Mouse (Mus musculus) Patski (cell line): ENCODE data around the gene Gab1. TPM values are rescaled to one million over a fixed set of nuclear protein-coding genes. Genes with fewer than 3 reads are reported as not detected.
A peak's percentile ranks its signal among the peaks of the same experiment; 100 is the strongest.

Experiments
- ATAC-seq: fragments of 100-300 bp; one replicate; pipeline ENCODE4 v1.8.0; 2021
- CTCF ChIA-PET: fragments of 350-600 bp; sonication (Branson Sonifier 250); formaldehyde crosslinking; loops from one replicate; lab custom pipeline; 2022; ENCODE audit warnings: inconsistent platforms; lab: Charles Lee
- POLR2A ChIA-PET: fragments of 350-600 bp; sonication (Branson Sonifier 250); formaldehyde crosslinking; loops from one replicate; lab custom pipeline; 2022; ENCODE audit warnings: antibody characterized with exemption, inconsistent platforms; lab: Charles Lee
- DNase-seq: peaks from one replicate; pipeline ENCODE4 v3.0.0-alpha.2; 2011; ENCODE audit warnings: low read depth, low spot score
- H3K27me3 ChIP-seq: fragments of 371-371 bp; one replicate; pipeline ENCODE4 v1.5.1; 2021
- CTCF ChIP-seq: fragments of 100-300 bp; IDR thresholded peaks from one replicate; pipeline ENCODE4 v1.5.1; 2021
- in situ Hi-C: fragments of 300-500 bp; cut with MboI; formaldehyde crosslinking; loops from 3 replicates; pipeline ENCODE4 v1.11.1; 2018; ENCODE audit warnings: low pct_unique_long_range_greater_than_20kb, mixed read lengths
- polyA plus RNA-seq: library from polyadenylated mRNA; unstranded; gene quantifications from one replicate; pipeline ENCODE4 v1.2.3, GENCODE M21; 2021

Gene Gab1
- polyA plus RNA-seq, 1 experiment from 2014 or later, result 30.7 TPM

GRCm38 (mm10) chr8:80796070-80796469, 84.2 kb downstream of the Gab1 start:
- no peak for ATAC-seq
- POLR2A ChIA-PET, result interaction anchor here (0.6 to 1.3 kb wide), 3 partner anchors 15 to 36 kb away, joined by 3 to 5 read pairs (median 3); no protein-coding TSS in a partner anchor
- no peak for DNase-seq
- no peaks in the 10 kb centered on the region for H3K27me3 ChIP-seq
- in situ Hi-C loops, result loop anchor here (10.0 kb wide), 1 partner anchor 79 kb away; no protein-coding TSS in a partner anchor
- no peak for TF ChIP-seq CTCF
- CTCF ChIA-PET, result interaction anchor here (0.9 to 1.2 kb wide), 5 partner anchors 9 to 42 kb away, joined by 3 read pairs; no protein-coding TSS in a partner anchor

DNA sequence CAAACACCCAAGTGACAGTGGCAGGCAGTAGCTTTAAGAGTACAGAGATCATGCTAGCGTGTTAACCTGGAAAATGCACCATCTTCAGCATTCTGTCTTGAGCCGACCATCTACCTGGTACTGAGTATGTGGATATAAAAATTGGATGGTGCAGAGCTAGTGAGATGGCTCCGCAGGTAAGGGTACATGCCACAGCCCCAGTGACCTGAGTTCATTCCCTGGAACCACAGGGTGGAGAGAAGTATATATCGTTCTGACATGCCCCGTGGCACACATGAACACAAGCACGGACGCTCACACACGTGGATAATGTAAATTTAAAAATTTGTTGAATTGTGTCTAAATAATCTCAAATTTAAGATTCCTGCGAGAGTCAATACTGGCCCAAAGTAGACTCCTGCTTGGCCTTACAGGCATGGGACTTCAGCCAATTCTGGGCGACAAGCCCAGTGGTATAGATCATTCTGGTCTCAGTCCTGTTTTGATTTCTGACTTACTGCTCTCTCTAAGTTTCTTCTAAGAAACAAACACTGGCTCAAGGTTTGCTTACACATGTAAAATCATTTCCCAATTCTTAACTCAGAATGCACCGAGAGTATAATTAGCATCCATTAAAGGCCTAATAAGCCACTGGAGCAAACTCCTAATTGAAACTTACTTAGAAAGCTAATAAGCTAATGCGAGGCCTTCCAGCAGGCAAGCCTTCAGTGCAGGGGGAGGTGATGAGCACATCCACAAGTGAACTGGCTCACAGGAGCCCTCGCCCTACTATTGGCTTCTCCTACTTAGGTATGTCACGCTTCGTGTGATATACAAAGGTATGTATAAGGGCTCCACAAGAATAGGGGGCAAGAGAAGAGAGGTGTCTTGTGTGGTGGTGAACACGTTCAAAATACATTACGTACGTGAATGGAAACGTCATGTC, 85.5 kb downstream of the Gab1 start:
- in situ Hi-C loops, result loop anchor here (10.0 kb wide), 1 partner anchor 80 kb away; no protein-coding TSS in a partner anchor
- DNase-seq (no peak), ATAC-seq (no peak)
- no peak for TF ChIP-seq CTCF
- no peaks in the 10 kb centered on the region for H3K27me3 ChIP-seq
- CTCF ChIA-PET, result interaction anchor here (1.0 to 1.6 kb wide), 3 partner anchors 10 to 43 kb away, joined by 3 to 4 read pairs (median 3); no protein-coding TSS in a partner anchor
- POLR2A ChIA-PET, result interaction anchor here (0.7 to 1.7 kb wide), 3 partner anchors 10 to 103 kb away, joined by 3 to 6 read pairs (median 5); no protein-coding TSS in a partner anchor

- ChIA-PET POLR2A (interaction anchor here (0.7 to 1.7 kb wide), 2 partner anchors 9 to 104 kb away, joined by 3 to 6 read pairs; no protein-coding TSS in a partner anchor), CTCF (interaction anchor here (1.4 to 1.6 kb wide), 2 partner anchors 11 to 85 kb away, joined by 4 read pairs; no protein-coding TSS in a partner anchor)
- no peaks in the 10 kb centered on the region for H3K27me3 ChIP-seq
- DNase-seq, result no peak
- ATAC-seq, result no peak
- TF ChIP-seq CTCF, result no peak
- in situ Hi-C loops, result loop anchor here (10.0 kb wide), 1 partner anchor 81 kb away; no protein-coding TSS in a partner anchor
These were observed 86.4 kb downstream of the Gab1 start for GRCm38 (mm10) chr8:80793791-80794515.

GRCm38 (mm10) chr8:80792214-80792613, 88.1 kb downstream of the Gab1 start:
- CTCF ChIA-PET, result interaction anchor here (0.9 to 2.8 kb wide), 5 partner anchors 9 to 78 kb away, joined by 3 to 12 read pairs (median 6); no protein-coding TSS in a partner anchor
- no peaks in the 10 kb centered on the region for H3K27me3 ChIP-seq
- no peak for DNase-seq
- TF ChIP-seq CTCF, result peak; percentile 61
- in situ Hi-C loops, result loop anchor here (10.0 kb wide), 1 partner anchor 83 kb away; no protein-coding TSS in a partner anchor
- ATAC-seq, result no peak
- POLR2A ChIA-PET, result interaction anchor here (0.6 kb wide), 1 partner anchor 207 kb away, joined by 3 read pairs; no protein-coding TSS in a partner anchor

GRCm38 (mm10) chr8:80789324-80789723, 91.0 kb downstream of the Gab1 start:
- TF ChIP-seq CTCF, result no peak
- no peak for ATAC-seq
- ChIA-PET POLR2A (interaction anchor here (0.7 kb wide), 1 partner anchor 26 kb away, joined by 3 read pairs; no protein-coding TSS in a partner anchor), CTCF (interaction anchor here (1.2 to 1.3 kb wide), 2 partner anchors 16 to 89 kb away, joined by 3 to 4 read pairs; no protein-coding TSS in a partner anchor)
- no peak for DNase-seq
- no peaks in the 10 kb centered on the region for H3K27me3 ChIP-seq
- in situ Hi-C loops, result no loop called here

GRCm38 (mm10) chr8:80784559-80784958, 95.8 kb downstream of the Gab1 start:
- in situ Hi-C loops, result no loop called here
- no peak for DNase-seq
- no peak for TF ChIP-seq CTCF
- CTCF ChIA-PET, result interaction anchor here (0.7 to 1.7 kb wide), 3 partner anchors 11 to 132 kb away, joined by 3 to 4 read pairs (median 4); no protein-coding TSS in a partner anchor
- ATAC-seq, result no peak
- POLR2A ChIA-PET, result interaction anchor here (2.1 kb wide), 1 partner anchor 9 kb away, joined by 6 read pairs; no protein-coding TSS in a partner anchor
- no peaks in the 10 kb centered on the region for H3K27me3 ChIP-seq

DNA sequence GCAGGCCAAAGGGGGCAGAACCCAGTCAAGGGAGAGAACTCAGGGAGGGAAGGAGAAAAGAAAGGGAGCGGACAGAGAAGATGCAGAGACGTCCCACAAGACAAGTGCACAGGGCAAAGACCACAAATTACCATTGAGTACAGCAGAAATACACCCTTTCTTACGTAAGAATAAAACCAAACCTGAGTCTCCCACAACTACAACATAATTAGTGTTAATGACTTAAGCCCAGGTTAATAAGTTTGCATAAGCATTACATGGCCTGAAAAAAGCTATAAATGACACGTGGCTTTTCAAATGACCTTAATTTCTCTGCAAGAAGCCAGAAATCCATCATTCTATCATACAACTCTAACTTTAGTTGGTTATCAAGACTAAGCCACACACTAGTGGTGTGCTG, 97.0 kb downstream of the Gab1 start:
- TF ChIP-seq CTCF, result no peak
- ATAC-seq (no peak), DNase-seq (no peak)
- ChIA-PET CTCF (interaction anchor here (1.0 to 1.7 kb wide), 2 partner anchors 17 to 212 kb away, joined by 3 to 4 read pairs; no protein-coding TSS in a partner anchor), POLR2A (interaction anchor here (2.1 kb wide), 1 partner anchor 11 kb away, joined by 6 read pairs; no protein-coding TSS in a partner anchor)
- in situ Hi-C loops, result no loop called here
- no peaks in the 10 kb centered on the region for H3K27me3 ChIP-seq

DNA sequence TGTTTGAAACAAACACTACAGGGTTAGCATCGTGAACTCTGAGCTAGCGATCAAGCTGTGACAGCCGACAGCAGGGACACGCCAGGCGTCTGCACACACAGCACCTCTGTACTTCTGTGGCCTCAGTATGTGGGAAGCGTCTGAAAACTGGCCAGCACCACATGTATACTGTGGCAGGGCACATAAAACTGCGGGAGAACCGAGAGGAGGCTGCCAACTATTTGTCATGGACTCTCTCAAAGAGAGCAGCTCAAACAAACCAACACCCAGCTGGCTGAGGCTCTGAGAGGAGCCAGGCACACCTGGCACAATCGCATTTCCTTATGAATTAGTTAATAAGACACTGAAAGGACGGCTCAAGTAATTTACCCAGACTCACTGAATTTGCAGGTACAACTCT, 99.0 kb downstream of the Gab1 start:
- ATAC-seq, result no peak
- no peak for TF ChIP-seq CTCF
- POLR2A ChIA-PET, result interaction anchor here (0.8 kb wide), 1 partner anchor 14 kb away, joined by 5 read pairs; no protein-coding TSS in a partner anchor
- H3K27me3 ChIP-seq, result no peaks in the 10 kb centered on the region
- no peak for DNase-seq
- CTCF ChIA-PET, result interaction anchor here (1.0 to 1.5 kb wide), 3 partner anchors 17 to 216 kb away, joined by 3 to 4 read pairs (median 3); no protein-coding TSS in a partner anchor
- in situ Hi-C loops, result no loop called here

DNA sequence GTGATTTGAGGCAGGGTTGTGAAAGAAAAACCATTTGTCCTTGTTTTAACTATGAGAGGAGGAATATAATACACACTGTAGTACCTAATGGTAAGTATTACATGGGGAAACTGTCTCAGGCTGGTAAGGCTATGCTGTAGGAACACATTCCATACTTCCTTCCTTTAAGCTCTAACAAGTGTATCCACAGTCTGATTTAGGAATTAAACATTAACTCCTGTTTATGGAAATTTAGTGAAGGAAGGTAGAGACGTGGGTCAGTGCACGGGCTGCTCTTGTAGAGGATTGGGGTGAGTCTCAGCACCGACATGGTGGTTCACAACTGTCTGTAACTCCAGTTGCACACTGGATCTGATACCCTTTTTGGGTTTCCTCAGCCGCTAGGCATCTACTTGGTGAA, 100.0 kb downstream of the Gab1 start:
- H3K27me3 ChIP-seq, result no peaks in the 10 kb centered on the region
- in situ Hi-C loops, result no loop called here
- DNase-seq (no peak), ATAC-seq (no peak)
- ChIA-PET CTCF (interaction anchor here (1.5 to 1.7 kb wide), 2 partner anchors 27 to 160 kb away, joined by 3 to 6 read pairs; no protein-coding TSS in a partner anchor), POLR2A (no interaction called here)
- TF ChIP-seq CTCF, result no peak
